Mouse (Mus musculus) monocyte, adult 5-6 weeks (primary cell): ENCODE data around the gene Bex2. TPM values are rescaled to one million over a fixed set of nuclear protein-coding genes. Genes with fewer than 3 reads are reported as not detected.

Experiments used
- total RNA-seq: library from RNA; stranded (forward); fragments of 200-1000, 200-491, 200-594 nt; gene quantifications from 3 replicates; pipeline ENCODE4 v1.2.3, GENCODE M21; 2017

The Bex2 gene
- total RNA-seq, 1 experiment from 2014 or later = not detected

Other genes with a start within 250 kb of the Bex2 start
- 0.32 TPM in 1 of 3 replicates, not detected in the others for gene Gprasp2, start 229.2 kb downstream of the Bex2 start, total RNA-seq
- gene Arxes2, start 74.4 kb downstream of the Bex2 start, total RNA-seq = not detected in 3 replicates
- gene Arxes1, start 34.9 kb downstream of the Bex2 start, total RNA-seq = not detected in 3 replicates
- gene Nxf3, start 17.0 kb upstream of the Bex2 start, total RNA-seq = not detected in 3 replicates
- gene Bex4, start 70.8 kb upstream of the Bex2 start, total RNA-seq = not detected in 3 replicates
- gene Tceal8, start 104.1 kb upstream of the Bex2 start, total RNA-seq = 6.5 to 17.3 TPM (median 15.9 TPM) in 3 replicates
- gene Tceal5, start 135.6 kb upstream of the Bex2 start, total RNA-seq = not detected in 3 replicates
- gene Tceal7, start 146.5 kb upstream of the Bex2 start, total RNA-seq = not detected in 3 replicates
- gene Bex1, start 147.3 kb upstream of the Bex2 start, total RNA-seq = not detected in 3 replicates
- 77.6 to 89.2 TPM (median 85.4 TPM) in 3 replicates for gene Tceal9, start 176.8 kb upstream of the Bex2 start, total RNA-seq
- gene Bex3, start 202.0 kb upstream of the Bex2 start, total RNA-seq = 18.0 to 32.2 TPM (median 21.1 TPM) in 3 replicates